Mouse (Mus musculus): ENCODE measurements around the gene Hcls1.

DNA sequence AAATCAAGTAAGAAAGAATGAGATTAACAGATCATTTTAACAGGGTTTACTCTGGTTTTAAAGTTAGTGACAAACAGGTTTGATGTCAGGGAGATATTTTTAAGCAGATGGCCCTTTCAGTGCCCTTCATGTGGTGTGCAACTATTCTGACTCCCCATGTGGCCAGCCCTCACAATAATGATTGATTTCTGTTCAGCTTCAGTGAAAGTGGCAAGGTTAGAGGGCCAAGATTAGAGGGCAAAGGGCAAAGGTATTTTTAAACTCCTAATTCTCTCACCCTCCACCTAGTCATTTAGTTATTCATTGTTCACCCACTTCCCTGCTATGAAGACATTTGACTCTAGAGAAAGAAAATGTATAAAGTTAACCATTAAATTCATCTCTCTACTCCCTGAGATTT is 53.3 kb downstream of the Hcls1 start:
- no peak for TF ChIP-seq CTCF (IDR thresholded peaks at IDR 0.05; ENCODE audit: extremely low read depth, insufficient read depth, low read length)
- no peak for TF ChIP-seq POLR2A (IDR thresholded peaks at IDR 0.05; ENCODE audit: extremely low read depth, insufficient read depth, low read length)
